ENCODE assay signal across 8 mouse cellular contexts in genomic region chr15:25773711-25774513, GRCm38 (mm10).
DNase-seq lines count a peak whose midpoint lies in the region; ATAC-seq and TF ChIP-seq lines count a peak whose summit lies in the region.

No protein-coding gene starts in this region.

- H3K9me3 ChIP-seq in embryonic facial prominence, embryonic 15.5 days (replicated peaks) = no peaks in the 10 kb centered on the region
- no peaks in the 10 kb centered on the region for H3K9me3 ChIP-seq in heart, embryonic 15.5 days (replicated peaks)
- H3K9me3 ChIP-seq in kidney, postnatal 0 days (replicated peaks; ENCODE audit: low read length) = no peaks in the 10 kb centered on the region
- H3K9me3 ChIP-seq in liver, embryonic 11.5 days (ENCODE audit: control insufficient read depth, low read length) = no peaks in the 10 kb centered on the region
- no peaks in the 10 kb centered on the region for H3K9me3 ChIP-seq in stomach, embryonic 14.5 days (ENCODE audit: control insufficient read depth, low read depth, low read length)

- peak; percentile 70 for ATAC-seq in embryonic facial prominence, embryonic 15.5 days (ENCODE audit: insufficient number of reproducible peaks, low FRiP score, low TSS enrichment, low read depth)
- peak; percentile 51 for ATAC-seq in heart, embryonic 15.5 days (replicated peaks; ENCODE audit: insufficient number of reproducible peaks, insufficient read depth, low FRiP score, low read depth)
- peak; percentile 69 for ATAC-seq in kidney, postnatal 0 days (replicated peaks; ENCODE audit: low FRiP score, low read depth)
- ATAC-seq in liver, embryonic 11.5 days (replicated peaks; ENCODE audit: low FRiP score) = peak; percentile 42
- peak; percentile 77 for ATAC-seq in monocyte, adult 5-6 weeks (replicated peaks; ENCODE audit: insufficient number of reproducible peaks, low FRiP score, low TSS enrichment, poor library complexity, severe bottlenecking)
- ATAC-seq in stomach, embryonic 14.5 days (ENCODE audit: insufficient number of reproducible peaks, insufficient read depth, low FRiP score, low read depth) = peak; percentile 67

- 4% methylated on average over 21 of the region's 21 CpGs for WGBS in embryonic facial prominence, embryonic 15.5 days
- WGBS in heart, embryonic 15.5 days = 7% methylated on average over 21 of the region's 21 CpGs
- WGBS in kidney, postnatal 0 days = 3% methylated on average over 21 of the region's 21 CpGs
- WGBS in liver, embryonic 11.5 days = 29% methylated on average over 21 of the region's 21 CpGs
- 3% methylated on average over 21 of the region's 21 CpGs for WGBS in stomach, embryonic 14.5 days

- no peak overlapping the region; the same call in none of the 2 replicates for H3K9ac ChIP-seq in embryonic facial prominence, embryonic 15.5 days
- peak overlapping the region; percentile 20; the same call in 1 of the 2 replicates for H3K9ac ChIP-seq in heart, embryonic 15.5 days
- H3K9ac ChIP-seq in kidney, postnatal 0 days (ENCODE audit: low read depth, low read length) = peak overlapping the region; percentile 38; the same call in 1 of the 2 replicates
- H3K9ac ChIP-seq in liver, embryonic 11.5 days (ENCODE audit: low read depth, low read length) = peak overlapping the region; percentile 20; the same call in 1 of the 2 replicates
- H3K9ac ChIP-seq in stomach, embryonic 14.5 days (replicated peaks; ENCODE audit: low read depth, low read length) = peak overlapping the region; percentile 47; the same call in 1 of the 2 replicates

- DNase-seq in adrenal gland, adult (ENCODE audit: inconsistent age in 2 of 2, low spot score in 1 of 2) = peak; percentile 60 to 82
- DNase-seq in adrenal gland, postnatal 4 days (ENCODE audit: low spot score in 2 of 2) = no peak
- DNase-seq in kidney, postnatal 0 days (ENCODE audit: low spot score) = peak; percentile 84
- no peak for DNase-seq in liver, embryonic 11.5 days (ENCODE audit: low spot score)

- H3K27me3 ChIP-seq in embryonic facial prominence, embryonic 15.5 days = no peaks in the 10 kb centered on the region
- no peaks in the 10 kb centered on the region for H3K27me3 ChIP-seq in heart, embryonic 15.5 days
- H3K27me3 ChIP-seq in kidney, postnatal 0 days (ENCODE audit: insufficient read depth, low read length) = no peaks in the 10 kb centered on the region
- no peaks in the 10 kb centered on the region for H3K27me3 ChIP-seq in liver, embryonic 11.5 days (replicated peaks; ENCODE audit: control insufficient read depth, insufficient read depth, low read length)
- H3K27me3 ChIP-seq in stomach, embryonic 14.5 days (ENCODE audit: control insufficient read depth, insufficient read depth, low read length) = no peaks in the 10 kb centered on the region

- peak overlapping the region; percentile 41 for H3K4me3 ChIP-seq in embryonic facial prominence, embryonic 15.5 days (replicated peaks)
- peak overlapping the region; percentile 48 for H3K4me3 ChIP-seq in heart, embryonic 15.5 days
- peak overlapping the region; percentile 31 for H3K4me3 ChIP-seq in kidney, postnatal 0 days (replicated peaks; ENCODE audit: low read depth, low read length)
- H3K4me3 ChIP-seq in liver, embryonic 11.5 days (ENCODE audit: low read depth, low read length) = peak overlapping the region; percentile 32
- peak overlapping the region; percentile 38 for H3K4me3 ChIP-seq in stomach, embryonic 14.5 days (ENCODE audit: low read depth, low read length)

- TF ChIP-seq CTCF in kidney, postnatal 0 days (IDR thresholded peaks at IDR 0.05; ENCODE audit: low read depth) = no peak

- H3K36me3 ChIP-seq in embryonic facial prominence, embryonic 15.5 days = peaks cover 27% of the 10 kb centered on the region
- H3K36me3 ChIP-seq in heart, embryonic 15.5 days = no peaks in the 10 kb centered on the region
- H3K36me3 ChIP-seq in kidney, postnatal 0 days (ENCODE audit: insufficient read depth, low read length) = peaks cover 12% of the 10 kb centered on the region; the same call in 1 of the 2 replicates
- no peaks in the 10 kb centered on the region; the same call in 1 of the 2 replicates for H3K36me3 ChIP-seq in liver, embryonic 11.5 days (ENCODE audit: control insufficient read depth, insufficient read depth, low read length)
- peaks cover 18% of the 10 kb centered on the region for H3K36me3 ChIP-seq in stomach, embryonic 14.5 days (ENCODE audit: control insufficient read depth, insufficient read depth, low read length)

- H3K27ac ChIP-seq in embryonic facial prominence, embryonic 15.5 days (replicated peaks) = peak overlapping the region; percentile 90
- peak overlapping the region; percentile 44 for H3K27ac ChIP-seq in heart, embryonic 15.5 days
- H3K27ac ChIP-seq in kidney, postnatal 0 days = peak overlapping the region; percentile 90
- 0 out of 2 replicates have a peak overlapping the region, but pooled peaks have one; percentile 3 for H3K27ac ChIP-seq in liver, embryonic 11.5 days (ENCODE audit: low read depth, low read length)
- peak overlapping the region; percentile 91 for H3K27ac ChIP-seq in stomach, embryonic 14.5 days (ENCODE audit: low read length)

- H3K4me1 ChIP-seq in embryonic facial prominence, embryonic 15.5 days = peaks cover 34% of the 10 kb centered on the region
- peaks cover 20% of the 10 kb centered on the region for H3K4me1 ChIP-seq in heart, embryonic 15.5 days (replicated peaks)
- peaks cover 31% of the 10 kb centered on the region for H3K4me1 ChIP-seq in kidney, postnatal 0 days (replicated peaks; ENCODE audit: insufficient read depth, low read length)
- no peaks in the 10 kb centered on the region for H3K4me1 ChIP-seq in liver, embryonic 11.5 days (replicated peaks; ENCODE audit: control insufficient read depth, insufficient read depth, low read length)
- H3K4me1 ChIP-seq in stomach, embryonic 14.5 days (ENCODE audit: control insufficient read depth, insufficient read depth, low read length) = peaks cover 22% of the 10 kb centered on the region

- H3K4me2 ChIP-seq in embryonic facial prominence, embryonic 15.5 days (replicated peaks) = peak overlapping the region; percentile 52
- peak overlapping the region; percentile 64 for H3K4me2 ChIP-seq in heart, embryonic 15.5 days
- H3K4me2 ChIP-seq in kidney, postnatal 0 days (ENCODE audit: low read length) = peak overlapping the region; percentile 55
- peak overlapping the region; percentile 50 for H3K4me2 ChIP-seq in liver, embryonic 11.5 days
- peak overlapping the region; percentile 56 for H3K4me2 ChIP-seq in stomach, embryonic 14.5 days (replicated peaks; ENCODE audit: low read depth, low read length)

Comparison
In these comparisons a context has a peak if more than half of its experiments do, and no peak if none do; other contexts are left out.
1. DNase-seq: peak in adrenal gland, adult (2 of 2) and kidney, postnatal 0 days (single experiment); none in adrenal gland, postnatal 4 days (0 of 2) and liver, embryonic 11.5 days (single experiment).
2. H3K27ac ChIP-seq: peak in every context shown above with its lines; median percentile 91 in stomach, embryonic 14.5 days; 90 in embryonic facial prominence, embryonic 15.5 days; 90 in kidney, postnatal 0 days; 44 in heart, embryonic 15.5 days; 3 in liver, embryonic 11.5 days.
3. Peak in every context shown above with its lines, with median percentiles within 50 percentile points of each other: ATAC-seq, H3K4me2 ChIP-seq and H3K4me3 ChIP-seq.